Mouse (Mus musculus) left cerebral cortex, postnatal 36 days (tissue): ENCODE results near the gene Mllt1. TPM values are rescaled to one million over a fixed set of nuclear protein-coding genes. Genes with fewer than 3 reads are reported as not detected.

Experiments
- DNase-seq, 2 experiments: peaks; one replicate each; pipeline ENCODE4 v3.0.0; 2021 to 2022; ENCODE audit warnings: low spot score in 2 of 2, mixed read lengths in 1 of 2
- intact Hi-C: fragments of 180-260 bp; cut with DNase I; formaldehyde crosslinking; loops from one replicate; pipeline ENCODE4 v1.15.1; 2025
- total RNA-seq, 2 experiments: library from RNA; stranded (reverse); gene quantifications; 2 replicates each; pipeline ENCODE4 v1.2.3; 2021

The Mllt1 gene
- total RNA-seq, 2 experiments from 2014 or later: 69.3 to 82.4 TPM

- DNase-seq: no peak
- intact Hi-C loops: no loop called here
Observed at GRCm38 (mm10) chr17:56890018-56890417, 45.2 kb downstream of the Mllt1 start.

- DNase-seq: no peak
- intact Hi-C loops: no loop called here
Observed at GRCm38 (mm10) chr17:56888050-56888449, 47.2 kb downstream of the Mllt1 start.

- intact Hi-C loops: no loop called here
- DNase-seq: no peak
Observed at GRCm38 (mm10) chr17:56884809-56885208, 50.4 kb downstream of the Mllt1 start.

GRCm38 (mm10) chr17:56884331-56884730, 50.9 kb downstream of the Mllt1 start:
- no peak for DNase-seq
- intact Hi-C loops: no loop called here

GRCm38 (mm10) chr17:56883612-56884011, 51.6 kb downstream of the Mllt1 start:
- no peak for DNase-seq
- intact Hi-C loops: no loop called here

- DNase-seq: no peak
- intact Hi-C loops: no loop called here
Observed at GRCm38 (mm10) chr17:56877426-56877825, 57.8 kb downstream of the Mllt1 start.

GRCm38 (mm10) chr17:56876981-56877380, 58.2 kb downstream of the Mllt1 start:
- intact Hi-C loops: no loop called here
- DNase-seq: no peak

GRCm38 (mm10) chr17:56876465-56876864, 58.8 kb downstream of the Mllt1 start:
- no peak for DNase-seq
- intact Hi-C loops: no loop called here

GRCm38 (mm10) chr17:56874936-56875651, 60.1 kb downstream of the Mllt1 start, which contains the start of gene 1700061G19Rik:
TSS of gene 1700061G19Rik (plus strand) at chr17:56875477.
- no peak for DNase-seq
- intact Hi-C loops: no loop called here

GRCm38 (mm10) chr17:56874237-56874636, 61.0 kb downstream of the Mllt1 start, which contains the start of gene Acsbg2:
TSS of gene Acsbg2 (minus strand) at chr17:56874447.
- intact Hi-C loops: no loop called here
- no peak for DNase-seq

GRCm38 (mm10) chr17:56872512-56872911, 62.7 kb downstream of the Mllt1 start:
- DNase-seq: no peak
- intact Hi-C loops: no loop called here

- DNase-seq: no peak
- intact Hi-C loops: no loop called here
Observed at GRCm38 (mm10) chr17:56871767-56872166, 63.4 kb downstream of the Mllt1 start.

- intact Hi-C loops: no loop called here
Observed at GRCm38 (mm10) chr17:56870287-56870953, 64.8 kb downstream of the Mllt1 start.

GRCm38 (mm10) chr17:56869481-56869977, 65.7 kb downstream of the Mllt1 start:
- intact Hi-C loops: no loop called here
- DNase-seq: no peak

More at GRCm38 (mm10) chr17:56870287-56870953, 64.8 kb downstream of the Mllt1 start:
- no peak for DNase-seq

GRCm38 (mm10) chr17:56866071-56866470, 69.1 kb downstream of the Mllt1 start:
- no peak for DNase-seq
- intact Hi-C loops: no loop called here

GRCm38 (mm10) chr17:56861197-56861596, 74.0 kb downstream of the Mllt1 start:
- intact Hi-C loops: no loop called here
- DNase-seq: no peak

GRCm38 (mm10) chr17:56858922-56859321, 76.3 kb downstream of the Mllt1 start:
- intact Hi-C loops: loop anchor here (1.0 kb wide), 1 partner anchor 51 kb away; no protein-coding TSS in a partner anchor
- no peak for DNase-seq

GRCm38 (mm10) chr17:56858216-56858615, 77.0 kb downstream of the Mllt1 start:
- intact Hi-C loops: loop anchor here (1.0 kb wide), 1 partner anchor 50 kb away; no protein-coding TSS in a partner anchor
- DNase-seq: peak in 1 of 2 experiments; percentile 27

GRCm38 (mm10) chr17:56855421-56855820, 79.8 kb downstream of the Mllt1 start:
- DNase-seq: no peak
- intact Hi-C loops: no loop called here

GRCm38 (mm10) chr17:56851167-56851566, 84.0 kb downstream of the Mllt1 start:
- DNase-seq: no peak
- intact Hi-C loops: no loop called here

GRCm38 (mm10) chr17:56849710-56850109, 85.5 kb downstream of the Mllt1 start:
- intact Hi-C loops: no loop called here
- no peak for DNase-seq
